Mouse (Mus musculus) intestine, embryonic 16.5 days (tissue): Measurements from ENCODE around the gene Psd. TPM values are rescaled to one million over a fixed set of nuclear protein-coding genes. Genes with fewer than 3 reads are reported as not detected.

Experiments
- ATAC-seq: fragments of 200-750 bp; cut with Nextera tagmentation; 2 replicates; pipeline ENCODE4 v1.8.0; 2017; ENCODE audit warnings: moderate TSS enrichment, moderate library complexity
- H3K27ac ChIP-seq: fragments of 300-500 bp; sonication (generic); 2 replicates; pipeline ENCODE4 v1.5.1; 2014; ENCODE audit warnings: mild to moderate bottlenecking, low read length
- H3K27me3 ChIP-seq: fragments of 300-500 bp; sonication (generic); replicated peaks from 2 replicates; pipeline ENCODE4 v1.6.1; 2014; ENCODE audit warnings: low read length, control low read depth, mixed read lengths; ENCODE audit not compliant: control insufficient read depth, insufficient read depth
- H3K36me3 ChIP-seq: fragments of 300-500 bp; sonication (generic); 2 replicates; pipeline ENCODE4 v1.6.1; 2014; ENCODE audit warnings: low read length, control low read depth; ENCODE audit not compliant: control insufficient read depth, insufficient read depth
- H3K4me1 ChIP-seq: fragments of 300-500 bp; sonication (generic); 2 replicates; pipeline ENCODE4 v1.6.1; 2014; ENCODE audit warnings: low read length, control low read depth, mixed read lengths; ENCODE audit not compliant: control insufficient read depth, insufficient read depth
- H3K4me2 ChIP-seq: fragments of 300-500 bp; sonication (generic); 2 replicates; pipeline ENCODE4 v1.6.1; 2014; ENCODE audit warnings: low read depth, low read length, control low read depth
- H3K4me3 ChIP-seq: fragments of 300-500 bp; sonication (generic); 2 replicates; pipeline ENCODE4 v1.5.1; 2014; ENCODE audit warnings: mild to moderate bottlenecking, low read length
- H3K9ac ChIP-seq: fragments of 300-500 bp; sonication (generic); 2 replicates; pipeline ENCODE4 v1.6.1; 2014; ENCODE audit warnings: low read depth, low read length
- H3K9me3 ChIP-seq: fragments of 300-500 bp; sonication (generic); 2 replicates; pipeline ENCODE4 v1.6.1; 2016; ENCODE audit warnings: low read length, control low read depth; ENCODE audit not compliant: control insufficient read depth
- WGBS: fragments of 180-500 bp; shearing (Covaris S2); extraction: QIAGEN DNeasy Blood & Tissue Kit; methylation state at CpG from one replicate; pipeline ENCODE4 v1.1.7; 2014; 5-methylcytosine and 5-hydroxymethylcytosine counted together
- polyA plus RNA-seq: library from polyadenylated mRNA; unstranded; fragments of >200 nt; fragmentation: Nextera tagmentation; extraction: Ambion mirVana; gene quantifications from 2 replicates; pipeline ENCODE4 v1.2.1, GENCODE M21; 2015

The Psd gene
- polyA plus RNA-seq, 1 experiment from 2014 or later: 13.2 TPM

GRCm38 (mm10) chr19:46322996-46323572, 3.9 kb downstream of the Psd start:
- Histone ChIP-seq H3K9ac (no peak overlapping the region), H3K9me3 (no peaks in the 10 kb centered on the region), H3K4me1 (peaks cover 50% of the 10 kb centered on the region), H3K4me3 (no peak overlapping the region), H3K4me2 (no peak overlapping the region), H3K27me3 (peaks cover 64% of the 10 kb centered on the region), H3K36me3 (no peaks in the 10 kb centered on the region), H3K27ac (no peak overlapping the region)
- no peak for ATAC-seq
- 78% methylated on average over 13 of the region's 13 CpGs for WGBS

GRCm38 (mm10) chr19:46322144-46322995, 4.6 kb downstream of the Psd start:
- Histone ChIP-seq H3K27me3 (peaks cover 70% of the 10 kb centered on the region), H3K4me3 (no peak overlapping the region), H3K9ac (no peak overlapping the region), H3K4me1 (peaks cover 47% of the 10 kb centered on the region), H3K36me3 (no peaks in the 10 kb centered on the region), H3K9me3 (no peaks in the 10 kb centered on the region), H3K27ac (no peak overlapping the region; the same call in 1 of the 2 replicates), H3K4me2 (no peak overlapping the region)
- no peak for ATAC-seq
- WGBS: 55% methylated on average over 11 of the region's 11 CpGs

GRCm38 (mm10) chr19:46321101-46321943, 5.6 kb downstream of the Psd start:
- peak; percentile 34; the same call in 1 of the 2 replicates for ATAC-seq
- no peaks in the 10 kb centered on the region for H3K9me3 ChIP-seq
- peaks cover 37% of the 10 kb centered on the region for H3K4me1 ChIP-seq
- H3K4me3 ChIP-seq: no peak overlapping the region
- H3K36me3 ChIP-seq: no peaks in the 10 kb centered on the region
- H3K27me3 ChIP-seq: peaks cover 71% of the 10 kb centered on the region
- peak overlapping the region; percentile 48 for H3K27ac ChIP-seq
- WGBS: 27% methylated on average over 6 of the region's 6 CpGs
- no peak overlapping the region for H3K4me2 ChIP-seq
- H3K9ac ChIP-seq: no peak overlapping the region

- H3K4me1 ChIP-seq: peaks cover 36% of the 10 kb centered on the region
- peaks cover 61% of the 10 kb centered on the region for H3K27me3 ChIP-seq
- H3K36me3 ChIP-seq: no peaks in the 10 kb centered on the region
- H3K4me3 ChIP-seq: no peak overlapping the region
- H3K9me3 ChIP-seq: no peaks in the 10 kb centered on the region
- H3K9ac ChIP-seq: no peak overlapping the region
- no peak overlapping the region for H3K4me2 ChIP-seq
- no peak for ATAC-seq
- no peak overlapping the region for H3K27ac ChIP-seq
- 85% methylated on average over 8 of the region's 8 CpGs for WGBS
Observed at GRCm38 (mm10) chr19:46320076-46320785, 6.7 kb downstream of the Psd start.

GRCm38 (mm10) chr19:46318586-46319378, 8.2 kb downstream of the Psd start:
- WGBS: 11% methylated on average over 16 of the region's 16 CpGs
- H3K27ac ChIP-seq: peak overlapping the region; percentile 67
- no peaks in the 10 kb centered on the region for H3K9me3 ChIP-seq
- peaks cover 46% of the 10 kb centered on the region for H3K4me1 ChIP-seq
- ATAC-seq: no peak
- H3K9ac ChIP-seq: peak overlapping the region; percentile 1; the same call in 1 of the 2 replicates
- H3K4me3 ChIP-seq: peak overlapping the region; percentile 58
- peaks cover 57% of the 10 kb centered on the region for H3K27me3 ChIP-seq
- H3K4me2 ChIP-seq: peak overlapping the region; percentile 63
- no peaks in the 10 kb centered on the region for H3K36me3 ChIP-seq

GRCm38 (mm10) chr19:46318031-46318471, 8.9 kb downstream of the Psd start:
- Histone ChIP-seq H3K36me3 (no peaks in the 10 kb centered on the region), H3K9ac (peak overlapping the region; percentile 73), H3K9me3 (no peaks in the 10 kb centered on the region), H3K4me1 (peaks cover 46% of the 10 kb centered on the region), H3K27me3 (peaks cover 50% of the 10 kb centered on the region), H3K4me3 (peak overlapping the region; percentile 58), H3K4me2 (peak overlapping the region; percentile 63), H3K27ac (peak overlapping the region; percentile 77)
- WGBS: 1% methylated on average over 32 of the region's 42 CpGs
- peak; percentile 27 for ATAC-seq

- 1% methylated on average over 48 of the region's 48 CpGs for WGBS
- peak overlapping the region; percentile 63 for H3K4me2 ChIP-seq
- H3K36me3 ChIP-seq: 0 out of 2 replicates have a peak, but pooled peaks cover 4% of the 10 kb centered on the region
- peak overlapping the region; percentile 58 for H3K4me3 ChIP-seq
- H3K27me3 ChIP-seq: peaks cover 44% of the 10 kb centered on the region
- H3K27ac ChIP-seq: peak overlapping the region; percentile 77
- 0 out of 2 replicates have a peak, but pooled peaks have one; percentile 0 for ATAC-seq
- H3K4me1 ChIP-seq: peaks cover 44% of the 10 kb centered on the region
- H3K9me3 ChIP-seq: no peaks in the 10 kb centered on the region
- peak overlapping the region; percentile 73 for H3K9ac ChIP-seq
Observed at GRCm38 (mm10) chr19:46317546-46317885, 9.4 kb downstream of the Psd start.

- Histone ChIP-seq H3K9ac (peak overlapping the region; percentile 73), H3K4me2 (peak overlapping the region; percentile 63), H3K9me3 (no peaks in the 10 kb centered on the region), H3K4me3 (peak overlapping the region; percentile 58), H3K27me3 (peaks cover 40% of the 10 kb centered on the region), H3K27ac (peak overlapping the region; percentile 77), H3K36me3 (0 out of 2 replicates have a peak, but pooled peaks cover 5% of the 10 kb centered on the region), H3K4me1 (peaks cover 39% of the 10 kb centered on the region)
- ATAC-seq: no peak
- 26% methylated on average over 15 of the region's 15 CpGs for WGBS
Observed at GRCm38 (mm10) chr19:46316846-46317545, 10.0 kb downstream of the Psd start.
